Mouse (Mus musculus) MEL (cell line): ENCODE data around the gene Il20ra. TPM values are rescaled to one million over a fixed set of nuclear protein-coding genes. Genes with fewer than 3 reads are reported as not detected.

Experiments
- DNase-seq: peaks from one replicate; pipeline ENCODE4 v3.0.0; 2011; ENCODE audit warnings: low read depth, low spot score
- H3K27ac ChIP-seq: 2 replicates; pipeline ENCODE4 v1.5.1; 2012; ENCODE audit warnings: low read depth, mild to moderate bottlenecking, control low read depth, low read length, moderate library complexity; ENCODE audit not compliant: control insufficient read depth
- H3K27me3 ChIP-seq, 2 experiments: fragments of 150-350 bp in 1 of 2; sonication (generic) in 1 of 2; 2 replicates each; pipeline ENCODE4 v1.6.1; 2012; ENCODE audit warnings: low read length in 2 of 2, mild to moderate bottlenecking in 2 of 2, improper control_type of control experiment in 1 of 2, moderate library complexity in 1 of 2; ENCODE audit not compliant: insufficient read depth in 2 of 2, control insufficient read depth in 1 of 2
- H3K36me3 ChIP-seq, 2 experiments: 2 replicates each; pipeline ENCODE4 v1.6.1; 2012 to 2014; ENCODE audit warnings: low read length in 2 of 2, improper control_type of control experiment in 1 of 2, inconsistent platforms in 1 of 2, mild to moderate bottlenecking in 1 of 2; ENCODE audit not compliant: insufficient read depth in 2 of 2, control insufficient read depth in 1 of 2
- H3K4me1 ChIP-seq, 2 experiments: fragments of 150-350 bp in 1 of 2; sonication (generic) in 1 of 2; 2 replicates each; pipeline ENCODE4 v1.6.1; 2012; ENCODE audit warnings: low read length in 2 of 2, improper control_type of control experiment in 1 of 2, mild to moderate bottlenecking in 1 of 2; ENCODE audit not compliant: insufficient read depth in 2 of 2, control insufficient read depth in 1 of 2
- H3K4me3 ChIP-seq, 2 experiments: fragments of 150-350 bp in 1 of 2; sonication (generic) in 1 of 2; 2 replicates each; pipeline ENCODE4 v1.5.1; 2012; ENCODE audit warnings: low read depth in 2 of 2, low read length in 2 of 2, mild to moderate bottlenecking in 2 of 2, moderate library complexity in 2 of 2, control low read depth in 1 of 2, improper control_type of control experiment in 1 of 2; ENCODE audit not compliant: control insufficient read depth in 1 of 2, insufficient read depth in 1 of 2
- H3K79me2 ChIP-seq: 2 replicates; pipeline ENCODE4 v1.6.1; 2012; ENCODE audit warnings: mild to moderate bottlenecking, low read length, moderate library complexity; ENCODE audit not compliant: control insufficient read depth, poor library complexity, insufficient read depth
- H3K9ac ChIP-seq: 2 replicates; pipeline ENCODE4 v1.6.1; 2012; ENCODE audit warnings: low read depth, mild to moderate bottlenecking, control low read depth, low read length, moderate library complexity; ENCODE audit not compliant: control insufficient read depth, poor library complexity, severe bottlenecking
- H3K9me3 ChIP-seq: fragments of 150-350 bp; sonication (generic); replicated peaks from 2 replicates; pipeline ENCODE4 v1.6.1; 2012; ENCODE audit warnings: mild to moderate bottlenecking, low read length, improper control_type of control experiment, moderate library complexity; ENCODE audit not compliant: insufficient read depth
- BHLHE40 ChIP-seq: IDR thresholded peaks from 2 replicates; pipeline ENCODE4 v1.6.1; 2012; ENCODE audit warnings: low read depth, mild to moderate bottlenecking, inconsistent platforms, low read length, improper control_type of control experiment, borderline replicate concordance
- CHD1 ChIP-seq: IDR thresholded peaks from 2 replicates; pipeline ENCODE4 v1.6.1; 2012; ENCODE audit warnings: low read depth, mild to moderate bottlenecking, inconsistent platforms, low read length, improper control_type of control experiment
- E2F4 ChIP-seq: IDR thresholded peaks from 2 replicates; pipeline ENCODE4 v1.6.1; 2011; ENCODE audit warnings: low read depth, low read length, improper control_type of control experiment, borderline replicate concordance
- ELF1 ChIP-seq: IDR thresholded peaks from 2 replicates; pipeline ENCODE4 v1.6.1; 2014; ENCODE audit warnings: low read depth, mild to moderate bottlenecking, inconsistent platforms, low read length, improper control_type of control experiment, moderate library complexity
- EP300 ChIP-seq, 2 experiments: IDR thresholded peaks; 2 replicates each; pipeline ENCODE4 v1.6.1; 2011; ENCODE audit warnings: improper control_type of control experiment in 2 of 2, low read length in 2 of 2, low read depth in 1 of 2, mild to moderate bottlenecking in 1 of 2
- ETS1 ChIP-seq: IDR thresholded peaks from 2 replicates; pipeline ENCODE4 v1.6.1; 2012; ENCODE audit warnings: low read depth, mild to moderate bottlenecking, inconsistent platforms, low read length, improper control_type of control experiment, moderate library complexity
- GABPA ChIP-seq: IDR thresholded peaks from 2 replicates; pipeline ENCODE4 v1.6.1; 2012; ENCODE audit warnings: low read depth, mild to moderate bottlenecking, inconsistent platforms, low read length, improper control_type of control experiment, moderate library complexity
- HCFC1 ChIP-seq: IDR thresholded peaks from 2 replicates; pipeline ENCODE4 v1.6.1; 2012; ENCODE audit warnings: low read depth, mild to moderate bottlenecking, inconsistent platforms, low read length, improper control_type of control experiment, moderate library complexity
- KAT2A ChIP-seq: conservative IDR thresholded peaks from 2 replicates; pipeline ENCODE4 v1.6.1; 2012; ENCODE audit warnings: low read depth, low read length, improper control_type of control experiment, inconsistent platforms
- MAX ChIP-seq: IDR thresholded peaks from 2 replicates; pipeline ENCODE4 v1.6.1; 2011; ENCODE audit warnings: low read length, improper control_type of control experiment
- MYB ChIP-seq: IDR thresholded peaks from 2 replicates; pipeline ENCODE4 v1.6.1; 2011; ENCODE audit warnings: mild to moderate bottlenecking, low read depth, low read length, improper control_type of control experiment
- NRF1 ChIP-seq: IDR thresholded peaks from 2 replicates; pipeline ENCODE4 v1.6.1; 2014; ENCODE audit warnings: low read depth, mild to moderate bottlenecking, inconsistent platforms, low read length, improper control_type of control experiment, moderate library complexity; ENCODE audit not compliant: poor library complexity, insufficient read depth, severe bottlenecking
- POLR2AphosphoS2 ChIP-seq: IDR thresholded peaks from 2 replicates; pipeline ENCODE4 v1.6.1; 2011; ENCODE audit warnings: low read length, improper control_type of control experiment
- RAD21 ChIP-seq: IDR thresholded peaks from 2 replicates; pipeline ENCODE4 v1.6.1; 2011; ENCODE audit warnings: mild to moderate bottlenecking, low read depth, low read length, improper control_type of control experiment
- SMC3 ChIP-seq: IDR thresholded peaks from 2 replicates; pipeline ENCODE4 v1.6.1; 2011; ENCODE audit warnings: low read depth, low read length, improper control_type of control experiment
- TBP ChIP-seq: IDR thresholded peaks from 2 replicates; pipeline ENCODE4 v1.8.0; 2011; ENCODE audit warnings: low read depth, low read length, improper control_type of control experiment
- UBTF ChIP-seq: IDR thresholded peaks from 2 replicates; pipeline ENCODE4 v1.6.1; 2012; ENCODE audit warnings: low read depth, mild to moderate bottlenecking, inconsistent platforms, low read length, improper control_type of control experiment, moderate library complexity, borderline replicate concordance; ENCODE audit not compliant: insufficient read depth
- USF1 ChIP-seq: IDR thresholded peaks from 2 replicates; pipeline ENCODE4 v1.6.1; 2014; ENCODE audit warnings: low read depth, mild to moderate bottlenecking, inconsistent platforms, low read length, improper control_type of control experiment, moderate library complexity
- USF2 ChIP-seq, 2 experiments: IDR thresholded peaks; 2 replicates each; pipeline ENCODE4 v1.6.1; 2011 to 2012; ENCODE audit warnings: improper control_type of control experiment in 2 of 2, low read length in 2 of 2, borderline replicate concordance in 1 of 2, inconsistent platforms in 1 of 2, low read depth in 1 of 2, mild to moderate bottlenecking in 1 of 2; ENCODE audit not compliant: insufficient read depth in 1 of 2
- ZKSCAN1 ChIP-seq: IDR thresholded peaks from 2 replicates; pipeline ENCODE4 v1.6.1; 2012; ENCODE audit warnings: low read depth, mild to moderate bottlenecking, inconsistent platforms, low read length, improper control_type of control experiment, moderate library complexity
- polyA plus RNA-seq, 2 experiments: library from polyadenylated mRNA; stranded (reverse) in 1 of 2; unstranded in 1 of 2; fragments of >175 nt in 1 of 2; fragments of >200 nt in 1 of 2; gene quantifications; 2 replicates each; pipeline versions ENCODE4 v1.2.1 to v1.2.4; 2012; ENCODE audit warnings: low replicate concordance in 2 of 2, low read depth in 1 of 2; ENCODE audit not compliant: insufficient read length in 2 of 2, insufficient read depth in 1 of 2, missing spikeins in 1 of 2
- total RNA-seq: library from RNA; depleted of rRNA; stranded (reverse); fragments of 300-350 nt; gene quantifications from 2 replicates; pipeline ENCODE4 v1.2.3, GENCODE M21; 2012

Il20ra gene
- total and polyA plus RNA-seq, 3 experiments, result 0.06 TPM; not detected in 2

DNA sequence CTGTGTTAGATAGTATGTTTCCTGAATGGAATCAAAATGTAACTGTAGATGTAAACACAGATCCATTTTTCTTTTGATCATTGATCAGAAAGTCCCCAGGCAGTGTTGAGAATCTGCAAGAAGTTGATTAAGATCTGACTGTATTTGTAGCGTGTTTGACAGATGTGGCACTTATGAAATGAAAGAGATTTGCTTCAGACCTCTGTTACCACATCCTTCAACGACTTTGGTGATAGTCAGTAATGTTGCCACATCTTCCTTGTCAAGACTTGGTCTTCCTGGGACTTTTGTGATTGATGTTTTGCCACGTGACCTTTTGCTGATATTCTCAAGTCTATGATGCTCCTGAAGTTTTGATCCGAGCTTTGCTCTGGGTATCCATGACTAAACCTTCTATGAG, 35.3 kb downstream of the Il20ra start:
- H3K4me3 ChIP-seq, result no peak overlapping the region
- H3K27ac ChIP-seq, result no peak overlapping the region
- H3K4me1 ChIP-seq, result no peaks in the 10 kb centered on the region
- DNase-seq, result no peak
- no peaks in the 10 kb centered on the region for H3K36me3 ChIP-seq
- no peak overlapping the region for H3K9ac ChIP-seq
- H3K27me3 ChIP-seq, result peaks cover 0 to 1% of the 10 kb centered on the region in 2 experiments; a peak in 1 of 4 replicates
- TF ChIP-seq HCFC1 (no peak), POLR2AphosphoS2 (no peak), TBP (no peak), RAD21 (no peak), ETS1 (no peak), ZKSCAN1 (no peak), CHD1 (no peak), UBTF (no peak), E2F4 (no peak), BHLHE40 (no peak), USF1 (no peak), GABPA (no peak), ELF1 (no peak), EP300 (IDR thresholded peaks at IDR 0.05; ENCODE audit: low read depth in 1 of 2, low read length in 2 of 2) (no peak), USF2 (IDR thresholded peaks at IDR 0.05; ENCODE audit: borderline replicate concordance in 1 of 2, insufficient read depth in 1 of 2, low read depth in 1 of 2, low read length in 2 of 2) (no peak), MYB (no peak), KAT2A (no peak), NRF1 (no peak)
- no peaks in the 10 kb centered on the region for H3K79me2 ChIP-seq
- H3K9me3 ChIP-seq, result no peaks in the 10 kb centered on the region

DNA sequence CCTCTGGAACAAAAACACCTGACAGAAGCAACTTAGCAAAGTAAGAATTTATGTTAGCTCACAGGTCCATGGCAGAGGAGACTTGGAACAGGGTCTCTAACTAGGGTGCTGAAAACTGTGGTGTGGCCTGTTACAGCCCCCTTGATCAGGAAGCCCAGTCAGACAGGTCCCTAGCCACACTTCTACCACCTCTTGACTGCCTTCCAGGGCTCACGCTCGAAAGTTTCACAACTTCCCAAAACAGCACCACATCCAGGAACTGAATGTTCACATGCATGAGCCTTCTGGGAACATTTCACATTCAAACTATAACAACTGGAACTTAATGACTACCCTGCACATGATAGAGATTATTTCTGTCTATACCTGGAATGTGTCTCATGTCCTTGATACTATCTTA, 53.1 kb downstream of the Il20ra start:
- no peak overlapping the region for H3K9ac ChIP-seq
- no peak overlapping the region for H3K27ac ChIP-seq
- H3K36me3 ChIP-seq, result no peaks in the 10 kb centered on the region
- H3K9me3 ChIP-seq, result no peaks in the 10 kb centered on the region
- no peak overlapping the region for H3K4me3 ChIP-seq
- H3K4me1 ChIP-seq, result no peaks in the 10 kb centered on the region
- TF ChIP-seq SMC3, result no peak
- no peak for TF ChIP-seq MAX
- no peak for TF ChIP-seq E2F4
- DNase-seq, result no peak
- H3K27me3 ChIP-seq, result peaks cover 0 to 3% of the 10 kb centered on the region in 2 experiments; a peak in 3 of 4 replicates
- no peaks in the 10 kb centered on the region for H3K79me2 ChIP-seq
